20 mouse cellular contexts compared by ENCODE assay signal in the genomic region with DNA sequence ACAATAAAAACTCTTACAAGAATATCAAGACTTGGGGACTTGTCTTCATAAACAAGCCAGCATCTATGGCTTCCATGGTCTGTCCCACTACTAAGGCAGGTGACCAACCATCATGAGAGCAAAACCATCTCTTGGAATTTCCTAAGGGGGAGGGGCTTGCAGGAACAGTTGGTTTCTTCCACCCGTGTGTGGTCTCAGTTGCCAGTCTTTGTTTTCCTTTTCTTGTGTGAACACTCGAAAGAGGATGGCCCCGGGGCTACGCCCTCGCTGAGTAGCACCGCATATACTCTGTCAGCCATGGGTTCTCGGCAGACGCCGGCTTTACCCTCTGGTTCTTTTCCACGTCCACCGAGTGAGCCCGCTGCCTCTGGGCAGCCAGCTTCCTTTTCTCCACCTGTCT. TPM values are rescaled to one million over a fixed set of nuclear protein-coding genes. Genes with fewer than 3 reads are reported as not detected.
"Had no signal": no experiment of that assay in that cellular context is flagged by ENCODE, and none has a peak within 500 bp of the region (broad histone marks: within the 10 kb centered on the region; RNA-seq: fewer than 3 reads in every experiment).

No protein-coding gene starts in this region.

- DNase-seq: lung, embryonic 14.5 days; lung, postnatal 10 days; lung, postnatal 4 days; midbrain, embryonic 14.5 days; retina, postnatal 1 day; right cerebral cortex, adult 18-20 months; right cerebral cortex, postnatal 25 days; right cerebral cortex, postnatal 4 days; spleen, adult 18-20 months; thymus, adult 18-20 months; thymus, postnatal 14 days; thymus, postnatal 36 days had no signal

- H3K4me3 ChIP-seq: midbrain, embryonic 10.5 days; midbrain, embryonic 12.5 days; myocyte; neural tube, embryonic 13.5 days; neural tube, embryonic 15.5 days had no signal

- ATAC-seq: midbrain, embryonic 16.5 days had no signal

- H3K27ac ChIP-seq: midbrain, embryonic 10.5 days; midbrain, embryonic 12.5 days; neural tube, embryonic 13.5 days; neural tube, embryonic 15.5 days had no signal

- H3K27me3 ChIP-seq: midbrain, embryonic 12.5 days; neural tube, embryonic 13.5 days; neural tube, embryonic 15.5 days had no signal

- H3K9me3 ChIP-seq: midbrain, embryonic 10.5 days; midbrain, embryonic 12.5 days; neural tube, embryonic 13.5 days; neural tube, embryonic 15.5 days had no signal

- H3K4me1 ChIP-seq: midbrain, embryonic 10.5 days; midbrain, embryonic 12.5 days; neural tube, embryonic 13.5 days; neural tube, embryonic 15.5 days had no signal

- H3K4me2 ChIP-seq: lung, embryonic 14.5 days; midbrain, embryonic 12.5 days; neural tube, embryonic 13.5 days; neural tube, embryonic 15.5 days had no signal

- H3K9ac ChIP-seq: lung, embryonic 14.5 days; midbrain, embryonic 12.5 days; neural tube, embryonic 13.5 days; neural tube, embryonic 15.5 days had no signal

RNA-seq across cellular contexts. Expression of a gene that starts 52.5 kb away (rescaled TPM):
- total RNA-seq: megakaryocyte, adult 5-6 weeks; megakaryocyte-erythroid progenitor cell, adult 5-6 weeks had no signal
